Mouse (Mus musculus) heart, postnatal 10 days (tissue): Measurements from ENCODE around the gene Rab32. TPM values are rescaled to one million over a fixed set of nuclear protein-coding genes. Genes with fewer than 3 reads are reported as not detected.
"Not testable (repeated sequence)": the region's sequence is repeated elsewhere in the genome, so short reads cannot be mapped to it uniquely, and the experiment has no call there.

Experiments used
- DNase-seq, 2 experiments: peaks; one replicate each; pipeline ENCODE4 v3.0.0; 2021
- intact Hi-C: fragments of 180-260 bp; cut with DNase I; formaldehyde crosslinking; loops from one replicate; pipeline ENCODE4 v1.15.1; 2025
- total RNA-seq, 2 experiments: library from RNA; stranded (reverse); gene quantifications; 2 replicates each; pipeline ENCODE4 v1.2.3; 2021

The Rab32 gene
- 1 to 10 TPM; 2.8 to 2.9 TPM for total RNA-seq

DNA sequence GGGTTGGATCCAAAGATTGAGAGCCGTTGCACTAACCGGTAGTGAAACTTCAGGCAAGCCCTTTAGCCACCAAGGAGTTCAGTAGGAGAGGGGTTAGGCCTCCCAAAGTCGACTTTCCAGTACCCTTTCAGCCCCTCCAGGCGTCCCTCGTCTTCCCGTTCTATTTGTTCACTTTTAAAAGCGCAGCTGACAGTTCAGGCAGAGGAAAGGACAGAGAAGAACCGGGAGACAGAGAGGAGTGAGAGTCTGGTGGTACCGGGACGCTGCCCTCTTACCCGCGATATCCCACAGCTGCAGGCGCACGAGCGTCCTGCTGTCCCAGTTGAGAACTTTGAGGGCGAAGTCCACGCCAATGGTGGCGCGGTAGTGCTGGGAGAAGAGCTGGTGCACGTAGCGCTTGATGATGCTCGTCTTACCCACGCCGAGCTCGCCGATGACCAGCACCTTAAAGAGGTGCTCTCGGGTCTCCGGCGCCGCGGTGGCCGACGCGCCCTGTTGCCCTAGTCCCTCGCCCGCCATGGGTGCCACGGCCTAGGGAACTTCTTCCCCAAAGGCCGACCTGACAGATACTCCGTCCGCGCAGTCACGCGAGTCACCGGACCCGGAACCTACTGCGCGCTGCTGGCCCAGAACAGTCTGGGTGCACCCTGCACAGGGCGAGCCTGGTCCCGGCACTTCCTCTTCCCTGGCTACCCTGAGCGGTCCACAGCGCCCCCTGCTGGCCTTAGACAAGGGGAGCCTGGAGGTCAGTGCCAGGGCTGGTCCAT is at the start of gene Rab32:
Gene Rab32 (minus strand): TSS at position 696 of the 767 bp plus-strand sequence.
- intact Hi-C loops: loop anchor here (1.0 to 5.0 kb wide), 4 partner anchors 147 to 745 kb away; no protein-coding TSS in a partner anchor

DNA sequence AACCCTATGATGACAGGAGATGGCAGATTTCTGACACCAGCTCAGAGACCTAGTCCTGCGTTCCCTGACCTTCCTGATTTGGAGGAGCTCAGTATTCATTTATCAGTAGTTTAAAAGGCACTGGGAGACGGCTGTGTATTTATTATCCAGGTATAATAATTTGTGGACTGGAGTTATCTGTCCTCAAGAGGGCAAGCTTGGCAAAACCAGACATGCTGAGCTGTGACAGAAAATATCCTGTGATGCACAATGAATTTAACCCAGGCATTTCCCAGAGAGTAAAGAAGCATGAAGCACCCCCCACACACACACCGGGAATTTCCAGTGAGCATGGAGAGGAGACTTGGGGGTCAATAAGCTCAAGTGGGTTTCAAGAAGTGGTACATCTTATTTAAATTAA is 42.7 kb upstream of the Rab32 start:
- intact Hi-C loops: no loop called here

More for the DNA sequence above, at the start of gene Rab32:
- DNase-seq: peak; percentile 93 to 97

DNA sequence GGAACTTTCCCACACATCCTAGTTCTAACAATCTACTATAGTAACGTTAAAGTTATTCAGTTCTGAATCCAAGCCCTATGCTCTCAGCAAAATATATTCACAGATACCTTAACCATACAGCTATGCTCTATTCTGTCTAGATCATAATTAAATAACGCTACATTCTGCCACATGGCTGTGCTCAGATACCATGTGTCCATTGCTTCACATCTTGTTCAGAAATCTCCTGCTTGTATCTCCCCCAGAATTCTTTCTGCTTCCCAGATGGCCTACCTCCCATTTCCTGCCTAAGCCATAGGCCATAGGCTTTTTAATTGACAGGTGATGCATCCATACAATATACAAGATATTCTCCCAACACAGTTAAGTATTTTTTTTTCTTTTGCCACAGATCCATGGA is 39.4 kb upstream of the Rab32 start:
- intact Hi-C loops, DNase-seq: not testable (repeated sequence)

More for the DNA sequence above, 42.7 kb upstream of the Rab32 start:
- no peak for DNase-seq

DNA sequence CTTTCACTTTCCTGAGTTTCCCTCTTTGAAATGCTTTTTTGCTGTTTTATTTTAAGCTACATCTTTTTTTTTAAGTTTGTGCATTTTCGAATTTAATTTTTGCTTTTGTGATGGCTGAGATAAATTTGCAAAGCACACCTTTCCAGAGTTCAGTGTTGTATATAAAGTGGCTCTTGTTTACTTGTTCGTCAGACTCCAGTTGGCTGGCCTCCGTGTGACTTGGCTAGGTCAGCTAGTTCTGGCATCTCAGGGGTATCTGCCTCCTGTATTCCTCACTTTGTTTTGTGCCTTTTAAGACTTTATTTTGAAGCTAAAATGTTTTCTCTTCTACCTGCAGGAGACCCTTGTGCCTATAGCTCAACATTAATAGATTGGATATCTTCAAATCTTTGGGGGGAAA is 22.7 kb upstream of the Rab32 start:
- intact Hi-C loops: no loop called here
- no peak for DNase-seq

DNA sequence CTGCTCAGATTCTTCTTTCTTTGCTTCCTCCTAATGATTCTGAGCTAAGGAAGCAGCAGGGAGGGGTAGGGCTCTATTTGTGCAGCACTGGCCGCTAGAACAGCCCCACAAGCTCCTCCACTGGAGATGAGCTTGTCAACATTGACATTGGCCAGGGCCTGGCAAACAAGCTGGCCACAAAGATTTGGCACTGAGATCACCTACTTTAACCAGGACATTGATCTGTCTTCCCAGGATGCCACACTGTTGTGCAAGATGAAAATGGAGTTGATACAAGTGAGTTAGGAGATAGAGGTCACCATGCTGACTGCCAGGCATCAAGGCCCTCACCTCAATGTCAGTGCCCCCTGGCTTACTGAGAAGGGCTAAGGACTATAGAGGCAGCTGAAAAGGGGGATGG is 21.8 kb upstream of the Rab32 start:
- intact Hi-C loops: no loop called here
- no peak for DNase-seq

DNA sequence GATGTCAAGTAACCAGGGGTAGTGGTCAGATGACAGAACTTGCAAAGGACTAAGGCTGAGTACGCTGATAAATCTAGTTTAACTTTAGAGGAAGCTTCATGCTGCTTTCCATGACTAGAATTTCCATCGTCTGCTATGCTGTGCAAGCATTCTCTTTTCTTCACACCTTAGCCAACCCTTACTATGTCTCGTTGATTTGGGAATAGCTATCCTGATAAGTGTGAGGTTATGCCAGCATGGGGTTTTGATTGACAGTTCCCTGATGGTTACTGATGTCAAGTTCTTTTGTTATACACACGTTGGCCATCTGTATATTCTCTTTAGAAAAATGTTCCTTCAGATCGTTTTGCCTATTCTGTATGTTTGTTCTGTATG is 259 bp upstream of the Rab32 start:
- intact Hi-C loops: loop anchor here (1.0 to 5.0 kb wide), 3 partner anchors 148 to 746 kb away; no protein-coding TSS in a partner anchor
- no peak for DNase-seq

GRCm38 (mm10) chr10:10557085-10557484 is 980 bp downstream of the Rab32 start:
- intact Hi-C loops: loop anchor here (2.0 to 5.0 kb wide), 3 partner anchors 202 to 745 kb away; no protein-coding TSS in a partner anchor
- peak; percentile 17 to 43 for DNase-seq

GRCm38 (mm10) chr10:10555676-10556075 is 2.4 kb downstream of the Rab32 start:
- DNase-seq: no peak
- intact Hi-C loops: loop anchor here (2.0 to 5.0 kb wide), 3 partner anchors 201 to 743 kb away; no protein-coding TSS in a partner anchor

- intact Hi-C loops: loop anchor here (5.0 kb wide), 2 partner anchors 597 to 743 kb away; no protein-coding TSS in a partner anchor
Observed at GRCm38 (mm10) chr10:10555221-10555620, 2.8 kb downstream of the Rab32 start.

DNA sequence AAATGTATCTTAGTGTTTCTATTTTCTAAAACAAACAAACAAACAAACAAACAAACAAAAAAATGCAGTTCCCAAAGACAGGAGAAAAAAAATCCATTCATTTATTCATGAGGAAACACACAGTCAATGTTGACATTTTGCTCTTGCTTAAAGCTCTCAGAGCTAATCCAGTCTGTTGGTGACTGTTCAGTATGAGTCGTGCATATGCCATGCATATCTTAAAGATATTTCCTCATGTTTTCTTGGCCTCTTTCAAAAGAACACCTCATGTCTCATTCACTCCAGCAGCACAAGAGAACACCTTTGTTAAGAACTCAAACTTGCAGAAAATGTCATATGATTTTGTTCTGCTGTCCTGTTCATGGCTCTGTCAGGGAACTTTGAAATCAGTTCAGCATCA is 7.9 kb downstream of the Rab32 start:
- DNase-seq: no peak
- intact Hi-C loops: no loop called here

More at GRCm38 (mm10) chr10:10555221-10555620, 2.8 kb downstream of the Rab32 start:
- no peak for DNase-seq

DNA sequence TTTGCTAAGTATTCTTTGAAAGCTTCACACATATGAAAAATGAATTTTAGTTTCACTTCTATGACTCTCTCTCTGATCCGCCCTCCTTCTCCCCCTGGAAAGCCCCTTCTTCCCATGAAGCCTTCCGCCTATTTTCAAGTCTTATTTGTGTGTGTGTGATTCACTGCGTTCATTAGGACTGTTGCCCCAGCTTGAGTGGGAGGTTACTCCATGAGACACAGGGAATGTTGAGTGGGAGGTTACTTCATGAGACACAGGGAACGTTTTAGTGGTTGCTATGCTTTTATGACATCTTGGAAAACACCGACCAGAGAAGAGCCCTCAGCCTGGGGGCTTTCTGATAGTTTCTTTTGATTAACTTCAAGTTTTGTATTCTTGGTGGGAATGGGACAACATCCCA is 11.4 kb downstream of the Rab32 start:
- intact Hi-C loops: no loop called here

DNA sequence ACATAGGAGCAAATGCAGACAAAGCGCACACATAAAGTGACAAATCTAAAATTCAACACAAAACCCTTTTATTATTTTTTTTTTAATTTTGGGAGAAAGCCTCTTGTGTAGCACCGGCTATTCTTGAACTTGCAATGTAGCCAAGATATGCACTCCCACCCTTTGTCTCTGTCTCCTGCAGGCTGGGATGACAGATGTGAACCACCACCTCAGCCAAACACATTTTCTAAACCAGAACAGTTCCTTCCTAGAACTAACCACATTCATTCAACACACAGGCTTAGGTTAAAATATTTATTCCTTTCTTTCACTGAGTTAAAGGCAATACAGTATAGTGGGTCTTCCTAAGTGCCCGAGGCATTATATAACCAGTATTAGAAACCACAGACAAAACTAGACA is 13.1 kb downstream of the Rab32 start:
- DNase-seq: no peak

More for the DNA sequence above, 11.4 kb downstream of the Rab32 start:
- no peak for DNase-seq

More for the DNA sequence above, 13.1 kb downstream of the Rab32 start:
- intact Hi-C loops: no loop called here

Other genes with a start within 250 kb of the Rab32 start
- not detected for gene Adgb, start 85.9 kb downstream of the Rab32 start, total RNA-seq
- gene Gm10944, start 123.1 kb upstream of the Rab32 start, total RNA-seq: not detected